Mouse (Mus musculus): ENCODE data around the gene Itgav. TPM values are rescaled to one million over a fixed set of nuclear protein-coding genes. Genes with fewer than 3 reads are reported as not detected.

Itgav gene
- total and polyA plus RNA-seq, 3 experiments = 14.2 to 38.5 (median 32.9) TPM

- intact Hi-C loops (cut with DNase I) = loop anchor here (1.0 kb wide), 1 partner anchor 11 kb away; no protein-coding TSS in a partner anchor
- Histone ChIP-seq H3K79me2 (replicated peaks; ENCODE audit: control insufficient read depth, insufficient read depth, low read length) (no peaks in the 10 kb centered on the region), H3K4me3 (no peak overlapping the region), H3K4me1 (ENCODE audit: control insufficient read depth, insufficient read depth, low read length) (peaks cover 2% of the 10 kb centered on the region; the same call in 1 of the 2 replicates), H3K27ac (no peak overlapping the region), H3K9ac (ENCODE audit: low read depth, low read length) (no peak overlapping the region), H3K36me3 (ENCODE audit: control insufficient read depth, insufficient read depth, low read length) (no peaks in the 10 kb centered on the region), H3K27me3 (ENCODE audit: control insufficient read depth, insufficient read depth, low read length) (no peaks in the 10 kb centered on the region)
- TF ChIP-seq POLR2A (IDR thresholded peaks at IDR 0.05; ENCODE audit: insufficient read depth, low read depth, low read length) (no peak), CTCF (IDR thresholded peaks at IDR 0.05) (0 out of 2 replicates have a peak, but pooled peaks have one; percentile 2), EP300 (IDR thresholded peaks at IDR 0.05; ENCODE audit: insufficient read depth, low read depth, low read length) (0 out of 2 replicates have a peak, but pooled peaks have one; percentile 51)
- DNase-seq = peak; percentile 68 to 85
- 29% methylated on average over 6 of the region's 6 CpGs for WGBS
Observed at GRCm38 (mm10) chr2:83714783-83715182, 9.4 kb upstream of the Itgav start.

- no peak overlapping the region for H3K27ac ChIP-seq
- H3K4me3 ChIP-seq = no peak overlapping the region
- no peak for DNase-seq
- TF ChIP-seq EP300 (IDR thresholded peaks at IDR 0.05; ENCODE audit: insufficient read depth, low read depth, low read length) (no peak), POLR2A (IDR thresholded peaks at IDR 0.05; ENCODE audit: insufficient read depth, low read depth, low read length) (no peak), CTCF (IDR thresholded peaks at IDR 0.05) (no peak)
- H3K4me1 ChIP-seq (ENCODE audit: control insufficient read depth, insufficient read depth, low read length) = peaks cover 2% of the 10 kb centered on the region
- no peaks in the 10 kb centered on the region for H3K27me3 ChIP-seq (ENCODE audit: control insufficient read depth, insufficient read depth, low read length)
- H3K79me2 ChIP-seq (replicated peaks; ENCODE audit: control insufficient read depth, insufficient read depth, low read length) = no peaks in the 10 kb centered on the region
- no peak overlapping the region for H3K9ac ChIP-seq (ENCODE audit: low read depth, low read length)
- 85% methylated on average over 4 of the region's 4 CpGs for WGBS
- no peaks in the 10 kb centered on the region for H3K36me3 ChIP-seq (ENCODE audit: control insufficient read depth, insufficient read depth, low read length)
- intact Hi-C loops (cut with DNase I) = no loop called here
Observed at GRCm38 (mm10) chr2:83718341-83718740, 5.9 kb upstream of the Itgav start.

- Histone ChIP-seq H3K27me3 (ENCODE audit: control insufficient read depth, insufficient read depth, low read length) (no peaks in the 10 kb centered on the region), H3K4me3 (no peak overlapping the region), H3K9ac (ENCODE audit: low read depth, low read length) (no peak overlapping the region), H3K79me2 (replicated peaks; ENCODE audit: control insufficient read depth, insufficient read depth, low read length) (no peaks in the 10 kb centered on the region), H3K27ac (no peak overlapping the region), H3K36me3 (ENCODE audit: control insufficient read depth, insufficient read depth, low read length) (no peaks in the 10 kb centered on the region), H3K4me1 (ENCODE audit: control insufficient read depth, insufficient read depth, low read length) (peaks cover 4% of the 10 kb centered on the region)
- intact Hi-C loops (cut with DNase I) = loop anchor here (5.0 kb wide), 1 partner anchor 51 kb away; no protein-coding TSS in a partner anchor
- TF ChIP-seq CTCF (IDR thresholded peaks at IDR 0.05) = no peak
- TF ChIP-seq EP300 (IDR thresholded peaks at IDR 0.05; ENCODE audit: insufficient read depth, low read depth, low read length) = no peak
- no peak for TF ChIP-seq POLR2A (IDR thresholded peaks at IDR 0.05; ENCODE audit: insufficient read depth, low read depth, low read length)
- no peak for DNase-seq
- WGBS = 64% methylated on average over 3 of the region's 3 CpGs
Observed at GRCm38 (mm10) chr2:83721635-83722034, 2.6 kb upstream of the Itgav start.

GRCm38 (mm10) chr2:83722936-83723335 is 1.3 kb upstream of the Itgav start:
- Histone ChIP-seq H3K4me1 (ENCODE audit: control insufficient read depth, insufficient read depth, low read length) (peaks cover 4% of the 10 kb centered on the region), H3K27ac (no peak overlapping the region), H3K27me3 (ENCODE audit: control insufficient read depth, insufficient read depth, low read length) (no peaks in the 10 kb centered on the region), H3K79me2 (replicated peaks; ENCODE audit: control insufficient read depth, insufficient read depth, low read length) (no peaks in the 10 kb centered on the region), H3K36me3 (ENCODE audit: control insufficient read depth, insufficient read depth, low read length) (no peaks in the 10 kb centered on the region), H3K9ac (ENCODE audit: low read depth, low read length) (no peak overlapping the region), H3K4me3 (no peak overlapping the region)
- intact Hi-C loops (cut with DNase I) = loop anchor here (5.0 kb wide), 1 partner anchor 49 kb away; no protein-coding TSS in a partner anchor
- TF ChIP-seq POLR2A (IDR thresholded peaks at IDR 0.05; ENCODE audit: insufficient read depth, low read depth, low read length) (no peak), EP300 (IDR thresholded peaks at IDR 0.05; ENCODE audit: insufficient read depth, low read depth, low read length) (no peak), CTCF (IDR thresholded peaks at IDR 0.05) (no peak)
- DNase-seq = no peak

- Histone ChIP-seq H3K36me3 (ENCODE audit: control insufficient read depth, insufficient read depth, low read length) (no peaks in the 10 kb centered on the region), H3K4me1 (ENCODE audit: control insufficient read depth, insufficient read depth, low read length) (peaks cover 4% of the 10 kb centered on the region), H3K9ac (ENCODE audit: low read depth, low read length) (no peak overlapping the region), H3K4me3 (peak overlapping the region; percentile 75), H3K27me3 (ENCODE audit: control insufficient read depth, insufficient read depth, low read length) (no peaks in the 10 kb centered on the region), H3K79me2 (replicated peaks; ENCODE audit: control insufficient read depth, insufficient read depth, low read length) (no peaks in the 10 kb centered on the region), H3K27ac (peak overlapping the region; percentile 92)
- intact Hi-C loops (cut with DNase I) = loop anchor here (5.0 kb wide), 1 partner anchor 49 kb away; no protein-coding TSS in a partner anchor
- 56% methylated on average over 2 of the region's 2 CpGs for WGBS
- TF ChIP-seq CTCF (IDR thresholded peaks at IDR 0.05) (no peak), POLR2A (IDR thresholded peaks at IDR 0.05; ENCODE audit: insufficient read depth, low read depth, low read length) (no peak), EP300 (IDR thresholded peaks at IDR 0.05; ENCODE audit: insufficient read depth, low read depth, low read length) (no peak)
- no peak for DNase-seq
Observed at GRCm38 (mm10) chr2:83723346-83723745, 851 bp upstream of the Itgav start.

Data from heart, adult 2 months (tissue).